Mouse (Mus musculus) kidney, adult 2 months (tissue): ENCODE results near the gene Tcfl5.

ENCODE experiments used
- CTCF ChIP-seq: fragments of 200-500 bp; conservative IDR thresholded peaks from 2 replicates; pipeline ENCODE4 v1.5.1; 2011; ENCODE audit warnings: low read depth, mild to moderate bottlenecking, control low read depth, low read length, moderate library complexity, mixed read lengths; ENCODE audit not compliant: insufficient read depth, insufficient read length
- POLR2A ChIP-seq: fragments of 200-500 bp; IDR thresholded peaks from one replicate; pipeline ENCODE4 v1.6.1; 2011; ENCODE audit warnings: low read depth, low read length, control low read depth

GRCm38 (mm10) chr2:180598157-180598705 is 44.3 kb downstream of the Tcfl5 start:
- TF ChIP-seq CTCF = no peak
- no peak for TF ChIP-seq POLR2A
